Mouse (Mus musculus) thymus, postnatal 10 days (tissue): ENCODE data around the gene Clmn.
"Not testable (repeated sequence)": the region's sequence is repeated elsewhere in the genome, so short reads cannot be mapped to it uniquely, and the experiment has no call there.

Experiments
- DNase-seq, 2 experiments: peaks; one replicate each; pipeline ENCODE4 v3.0.0; 2021; ENCODE audit warnings: low spot score in 2 of 2

Clmn gene

DNA sequence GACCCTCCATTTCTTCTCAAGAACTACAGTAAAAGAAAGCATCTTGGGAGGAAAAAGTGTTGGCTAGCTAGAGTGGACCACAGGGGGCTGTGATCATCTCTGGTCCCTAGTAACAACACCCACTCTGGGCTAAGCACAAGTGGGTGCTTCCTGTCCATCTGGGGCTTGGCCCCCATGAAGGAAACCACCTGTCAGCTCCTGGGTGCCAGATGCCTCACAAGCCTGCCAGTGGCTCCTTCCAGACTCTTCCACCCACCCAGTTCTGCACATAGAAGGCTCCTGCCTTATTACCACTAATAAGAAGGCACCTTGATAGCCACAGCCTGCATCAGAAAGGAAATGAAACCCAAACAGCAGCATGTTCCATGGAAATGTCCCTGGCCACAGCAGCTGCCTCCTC lies 26.4 kb downstream of the Clmn start:
- no peak for DNase-seq

DNA sequence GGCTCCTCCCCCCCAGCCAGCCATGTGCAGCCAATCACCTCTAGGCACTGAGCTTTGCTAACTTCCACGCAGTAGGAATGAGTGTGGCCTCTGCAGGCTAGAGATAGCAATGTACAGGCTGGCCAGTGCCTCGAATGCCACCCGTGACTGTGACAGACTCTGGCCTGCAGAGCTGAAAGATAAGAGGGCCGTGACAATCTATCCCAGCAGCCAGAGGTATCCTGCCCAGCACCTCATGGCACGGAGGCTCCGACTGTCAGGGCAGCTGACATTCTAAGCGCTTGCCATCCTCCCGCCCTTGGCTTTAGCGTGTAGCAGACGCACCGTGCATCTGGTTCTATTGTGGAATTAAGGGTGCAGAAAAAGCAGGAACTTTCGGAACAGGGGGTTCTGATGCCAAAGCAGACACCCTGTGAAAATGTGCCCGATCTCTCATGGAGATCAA lies 26.9 kb downstream of the Clmn start:
- DNase-seq, result no peak

DNA sequence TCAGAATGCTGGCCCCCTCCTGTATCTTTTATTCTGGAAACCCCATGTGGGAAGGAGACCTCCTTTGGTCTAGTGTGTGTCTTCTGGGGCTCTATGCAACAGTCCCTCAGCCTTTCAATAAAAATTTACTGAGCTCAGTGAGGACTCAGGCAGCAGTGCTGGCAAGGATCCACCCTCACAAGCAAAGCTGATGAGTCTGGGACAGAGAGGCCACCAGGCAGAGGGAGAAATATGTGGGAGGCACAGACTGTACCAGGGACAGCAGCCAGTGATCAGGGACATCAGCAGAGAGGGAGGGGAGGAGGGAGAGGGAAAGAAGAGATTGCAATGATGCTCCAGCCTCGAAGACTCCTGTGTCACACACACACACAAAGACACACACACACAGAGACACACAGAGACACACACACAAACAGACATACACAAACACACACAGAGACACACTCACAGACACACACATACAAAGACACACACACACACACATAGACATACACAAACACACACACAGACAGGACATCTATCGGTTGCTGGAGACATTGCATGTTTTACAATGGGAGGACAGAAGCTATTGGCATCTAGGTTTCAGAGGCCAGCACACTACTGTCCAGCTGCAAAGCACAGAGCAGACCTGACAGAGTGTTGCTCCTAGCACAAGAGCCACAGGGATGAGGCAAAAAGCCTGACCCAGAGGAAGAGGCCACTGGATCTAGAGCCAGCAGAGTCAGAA lies 27.6 kb downstream of the Clmn start:
- no peak for DNase-seq

DNA sequence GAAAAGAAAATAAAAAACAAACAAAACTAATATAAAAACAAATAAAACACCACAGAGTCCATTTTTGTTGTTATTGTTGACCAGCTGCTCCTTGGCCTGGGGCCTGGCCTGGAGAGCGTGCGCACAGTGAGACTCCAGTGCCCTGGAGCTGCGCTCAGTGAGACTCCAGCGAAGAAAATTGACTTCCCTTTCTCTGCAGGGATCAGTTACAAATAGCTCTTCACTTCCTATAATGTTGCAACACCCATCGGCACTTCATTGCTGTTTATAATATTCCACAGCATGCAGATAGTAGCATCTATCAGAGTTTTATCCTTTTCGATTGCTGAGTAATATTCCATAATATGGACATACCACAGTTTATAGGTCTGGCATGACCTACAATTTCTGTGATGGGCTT lies 28.6 kb downstream of the Clmn start:
- DNase-seq, result no peak

DNA sequence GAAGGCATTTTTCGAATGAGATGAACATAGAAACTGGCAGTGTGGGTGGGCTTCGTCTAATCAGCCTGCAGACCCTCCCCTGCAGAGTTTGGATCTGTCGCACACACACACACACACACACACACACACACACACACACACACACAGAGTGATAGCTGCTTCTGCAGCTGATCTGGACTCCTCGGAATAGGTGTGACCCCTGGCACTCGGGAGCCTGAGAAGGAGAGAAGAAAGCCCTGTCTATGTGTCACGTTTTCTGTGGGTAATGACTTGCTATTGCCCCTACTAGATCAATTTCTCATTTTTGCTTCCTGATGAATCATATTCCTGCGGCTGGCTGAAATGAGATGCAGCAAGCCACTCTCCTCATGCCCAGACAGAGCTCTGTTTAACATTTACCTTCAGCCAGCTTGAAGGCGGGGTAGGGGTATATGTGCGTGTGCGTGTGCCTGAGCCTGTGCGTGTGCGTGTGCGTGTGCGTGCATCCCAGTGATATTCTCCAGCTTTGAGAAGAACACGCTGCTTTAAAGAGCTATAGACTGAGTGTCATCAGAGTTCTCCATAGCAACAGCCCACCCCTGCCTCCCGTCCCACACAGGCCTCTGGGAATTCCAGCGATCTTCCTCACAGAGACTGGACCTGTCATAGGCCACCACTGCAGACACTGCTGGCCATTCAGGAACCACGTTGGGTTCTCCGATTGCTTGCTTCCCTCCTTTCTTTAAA lies 29.3 kb downstream of the Clmn start:
- DNase-seq, result no peak

DNA sequence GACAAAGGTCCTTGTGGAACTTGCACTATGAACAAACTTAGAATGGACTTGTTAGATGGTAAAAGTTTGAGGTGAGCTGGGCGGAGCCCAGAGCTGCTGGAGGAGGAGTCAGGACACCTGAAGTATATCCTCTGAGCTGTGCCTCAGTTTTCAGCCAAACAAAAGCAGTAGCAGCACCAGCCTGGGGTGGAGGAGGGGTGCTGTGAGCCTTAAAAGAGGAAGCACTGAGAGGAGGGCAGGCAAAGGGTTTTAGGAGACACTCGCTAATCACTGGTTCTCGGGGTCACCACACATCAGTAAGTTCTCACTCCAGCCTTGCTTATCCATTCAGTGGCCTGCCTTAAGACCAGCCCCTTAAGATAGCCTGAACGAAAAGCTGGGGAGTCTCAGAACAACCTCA lies 30.1 kb downstream of the Clmn start:
- DNase-seq, result no peak

DNA sequence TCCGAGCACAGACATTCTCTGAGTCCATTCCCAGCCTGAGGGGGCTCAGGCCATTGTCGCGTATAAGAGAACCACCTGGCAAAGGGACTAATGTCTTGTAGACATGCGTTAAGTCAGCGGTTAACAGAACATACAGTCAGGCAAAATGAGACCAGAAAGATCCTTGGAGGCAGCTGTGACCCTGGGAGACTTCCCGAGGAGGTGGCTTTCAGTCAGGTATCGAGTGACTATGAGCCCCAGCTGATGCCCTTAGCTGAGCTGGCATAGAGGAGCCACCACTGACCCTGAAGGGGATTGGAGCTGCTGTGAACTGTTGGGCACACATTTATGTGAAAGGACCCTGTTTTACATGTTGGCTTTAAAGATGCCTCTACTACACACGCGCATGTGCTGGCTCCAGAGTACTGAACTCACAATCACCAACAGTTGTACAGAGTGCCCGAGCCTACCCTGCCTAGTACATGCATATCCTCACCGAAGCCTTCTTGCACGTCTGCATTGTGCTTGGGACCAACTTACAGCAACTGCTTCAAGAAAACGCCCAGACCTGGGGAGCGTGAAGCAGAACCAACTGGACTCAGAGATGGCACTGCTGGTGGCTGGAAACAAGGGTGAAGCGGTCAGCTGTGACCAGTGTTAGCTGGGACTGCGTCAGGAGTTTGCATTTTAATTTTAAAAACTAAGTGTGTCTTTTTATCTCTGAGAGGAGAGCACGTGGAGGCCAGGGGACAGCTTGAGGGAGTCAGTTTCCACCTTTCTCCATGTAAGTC lies 34.0 kb downstream of the Clmn start:
- no peak for DNase-seq

DNA sequence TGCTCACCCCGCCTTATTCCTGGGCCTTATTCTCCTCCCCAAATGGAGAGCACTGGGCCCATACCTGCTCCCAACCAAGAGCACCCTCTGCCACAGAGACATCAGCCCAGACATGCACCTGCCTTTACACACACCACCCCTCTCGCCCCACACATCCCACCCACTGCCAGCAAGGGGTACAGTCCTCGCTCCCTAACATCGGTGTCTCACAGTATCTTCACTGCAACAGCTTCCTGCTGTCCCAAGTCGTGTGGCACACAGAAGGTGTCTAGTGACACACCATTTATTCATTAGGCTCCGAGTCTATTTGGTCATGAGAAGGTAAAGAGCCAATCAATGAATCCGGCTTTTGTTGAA lies 34.6 kb downstream of the Clmn start:
- DNase-seq, result no peak

DNA sequence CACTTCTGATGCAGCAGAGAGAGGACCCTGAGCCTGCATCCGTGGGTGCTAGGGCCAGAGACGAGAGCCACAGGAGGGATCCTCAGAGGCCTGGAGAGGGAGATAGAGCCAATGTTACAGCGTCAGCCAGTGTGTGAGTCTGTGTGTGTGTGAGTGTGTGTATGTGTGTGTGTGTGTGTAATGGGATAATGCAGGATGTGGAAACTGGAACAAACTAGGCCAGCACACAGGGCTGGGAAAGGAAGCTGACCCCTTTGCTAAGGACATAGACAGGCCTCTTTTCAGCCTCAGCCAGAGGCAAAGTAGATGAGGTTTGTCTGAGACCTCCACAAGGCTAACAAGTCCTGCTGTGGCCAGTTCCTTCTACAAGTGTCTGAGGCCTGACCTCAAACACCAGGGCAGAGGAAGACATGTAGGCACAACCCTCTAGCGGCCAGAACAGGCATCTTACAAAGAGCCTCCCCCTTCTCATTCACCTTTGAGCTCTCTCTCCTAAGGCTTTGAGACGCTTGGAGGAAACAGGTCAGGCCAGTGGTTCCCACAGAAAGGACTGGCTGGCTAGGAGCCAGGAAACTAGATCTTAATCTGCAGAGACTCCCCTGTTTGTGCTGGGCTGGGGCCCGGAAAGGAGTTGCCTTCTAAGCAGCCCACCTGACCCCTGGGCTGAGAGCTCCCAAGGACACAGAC lies 35.1 kb downstream of the Clmn start:
- no peak for DNase-seq

DNA sequence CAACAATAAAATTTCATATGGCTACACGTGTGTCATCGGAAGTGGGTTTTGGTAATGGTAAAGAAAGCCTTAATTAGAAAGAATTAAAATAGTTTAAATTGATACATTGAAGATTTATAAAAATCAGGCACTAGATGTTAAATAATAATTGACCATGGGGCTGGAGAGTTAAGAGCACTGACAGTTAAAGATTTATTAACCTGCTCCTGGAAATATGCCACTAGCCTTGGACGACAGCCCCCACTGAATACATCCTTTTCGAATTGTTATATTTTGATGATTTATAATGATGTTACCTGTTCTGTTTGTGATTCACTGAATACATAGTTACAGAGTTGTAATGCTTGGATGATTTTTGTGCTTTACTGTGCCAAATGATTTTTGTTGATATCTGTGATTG lies 35.9 kb downstream of the Clmn start:
- not testable (repeated sequence) for DNase-seq

DNA sequence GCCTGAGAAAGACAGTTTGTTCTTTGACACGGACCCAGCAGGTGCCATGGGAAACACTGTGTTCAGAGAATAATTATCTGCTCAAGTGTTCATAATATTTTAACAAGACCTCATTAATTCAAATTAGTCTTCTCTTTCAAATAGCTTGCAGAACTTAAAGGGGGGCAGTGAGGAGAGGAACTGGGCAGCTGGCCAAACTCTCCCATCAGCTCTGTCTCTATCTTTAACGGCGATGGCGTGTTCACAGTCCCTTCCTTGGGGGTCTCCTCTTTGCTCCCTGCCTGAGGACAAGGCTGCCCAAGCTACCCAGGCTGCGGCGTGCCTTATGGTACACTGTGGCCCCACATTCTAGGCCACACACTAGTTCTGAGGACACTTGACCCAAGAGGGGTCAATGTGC lies 37.2 kb downstream of the Clmn start:
- no peak for DNase-seq

DNA sequence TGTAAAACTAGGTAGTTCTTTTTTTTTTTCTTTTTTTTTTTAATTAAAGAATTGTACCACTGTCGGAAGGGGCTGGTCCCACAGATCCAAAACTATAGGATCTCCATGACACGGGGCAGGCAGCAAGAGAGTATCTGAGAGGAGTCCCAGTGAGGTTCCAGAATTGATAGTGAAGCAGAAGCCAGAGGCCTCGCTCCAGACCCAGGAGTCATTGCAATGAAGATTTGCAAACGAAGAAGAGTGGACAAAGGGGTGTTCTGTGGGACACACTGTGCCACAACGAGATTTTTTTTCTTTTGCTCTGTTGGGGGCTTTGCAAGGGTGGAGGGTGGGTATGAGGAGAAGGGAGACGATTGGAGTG lies 40.0 kb downstream of the Clmn start:
- no peak for DNase-seq

DNA sequence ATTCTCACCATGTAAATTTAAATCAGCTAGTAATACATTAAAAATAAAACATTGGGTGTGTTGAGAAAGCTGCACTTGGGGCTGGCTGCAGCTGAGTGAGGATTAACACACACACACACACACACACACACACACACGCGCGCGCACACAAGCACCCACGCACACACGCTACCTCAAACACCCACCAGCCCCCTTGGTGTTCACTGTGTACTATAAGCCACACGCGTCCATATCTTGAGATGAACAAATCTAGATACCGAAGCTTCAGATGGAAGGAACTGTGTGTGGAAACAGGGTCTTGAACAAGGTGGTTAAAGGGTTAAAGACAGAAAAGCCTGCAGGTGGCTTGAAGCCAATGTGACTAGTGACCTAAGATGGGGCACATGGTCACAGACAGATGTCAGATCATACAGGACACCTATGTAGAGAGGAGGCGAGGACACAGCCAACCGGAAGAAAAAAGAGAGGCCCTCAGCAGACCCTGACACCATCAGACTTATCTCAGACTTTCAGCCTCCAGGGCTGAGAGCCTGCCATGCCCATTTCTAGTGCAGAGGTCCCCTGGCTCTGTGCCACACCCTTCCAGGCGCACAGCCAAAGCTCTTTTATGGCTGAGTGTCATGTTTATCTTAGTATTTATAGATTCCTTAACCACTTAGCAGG lies 40.5 kb downstream of the Clmn start:
- no peak for DNase-seq

DNA sequence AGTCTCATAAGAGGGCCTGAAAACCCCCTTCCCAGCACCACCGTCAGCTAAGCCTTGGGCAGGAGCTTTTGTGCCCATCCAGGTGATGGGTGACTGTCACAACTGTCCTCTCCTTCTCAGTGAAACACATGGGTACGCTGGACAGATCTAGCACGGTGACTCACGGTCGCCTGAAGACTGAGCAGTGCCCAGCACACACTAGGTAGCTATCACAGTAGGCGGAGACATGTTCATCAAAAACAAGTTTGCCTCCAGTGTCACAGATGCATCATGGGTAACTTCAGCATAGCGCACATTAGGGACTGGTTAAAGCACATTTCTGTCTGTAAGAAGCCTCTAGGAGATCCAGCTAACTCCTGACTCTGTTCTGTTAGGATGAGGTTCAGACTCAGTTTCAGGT lies 41.2 kb downstream of the Clmn start:
- no peak for DNase-seq

DNA sequence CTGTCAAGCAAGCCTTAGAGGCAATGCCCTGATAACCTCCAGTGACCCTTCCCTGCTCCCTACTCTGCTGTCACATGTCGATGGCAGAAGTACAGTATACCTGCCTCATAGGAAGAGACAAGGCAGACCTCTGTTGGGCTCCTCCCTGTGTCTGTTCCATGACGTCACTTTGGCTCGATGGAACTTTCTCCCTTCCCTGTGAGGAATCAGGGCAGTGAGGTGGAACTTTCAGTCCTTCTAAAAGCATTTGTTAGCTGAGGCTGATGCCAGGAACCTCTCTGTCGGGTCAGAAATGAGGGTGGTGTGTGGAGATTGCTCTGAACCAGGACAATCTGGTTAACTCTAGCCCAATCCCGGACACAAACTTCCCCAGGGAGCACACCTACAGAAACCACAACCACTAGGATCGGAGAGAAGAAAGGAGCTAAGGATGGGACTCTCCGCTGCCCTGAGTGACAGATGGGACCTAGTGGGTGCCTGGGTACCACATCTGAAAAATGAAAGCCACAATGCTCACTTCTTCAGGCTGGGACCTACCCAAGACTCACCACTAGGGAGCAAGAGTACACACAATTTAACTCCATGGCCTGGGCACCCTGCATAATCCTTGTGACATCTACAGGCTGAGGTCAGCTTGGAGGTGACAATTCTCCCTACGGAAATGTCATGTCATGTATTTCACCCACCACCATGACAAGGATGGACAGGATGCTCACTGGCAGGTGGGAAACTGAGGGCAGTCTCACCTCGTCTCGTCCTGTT lies 41.9 kb downstream of the Clmn start:
- no peak for DNase-seq

DNA sequence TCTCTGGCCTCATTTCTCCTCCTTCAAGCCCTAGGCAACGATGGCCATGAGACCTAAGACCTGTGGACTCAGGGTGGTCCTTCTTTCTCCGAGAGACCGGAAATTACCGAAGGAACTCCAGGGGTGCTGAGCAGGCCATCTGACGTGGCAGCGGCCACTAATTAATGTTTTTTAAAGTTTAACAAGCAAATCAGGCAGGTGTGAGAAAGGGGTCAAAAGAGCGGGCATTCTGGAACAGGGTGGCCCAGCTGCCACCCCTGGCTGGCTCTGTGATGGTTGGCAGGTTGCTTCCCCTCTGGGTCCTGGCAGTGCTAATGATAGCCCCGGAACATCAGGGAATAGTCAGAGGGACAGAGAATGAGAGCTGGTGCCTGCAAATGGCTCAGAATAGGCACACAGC lies 42.7 kb downstream of the Clmn start:
- no peak for DNase-seq

DNA sequence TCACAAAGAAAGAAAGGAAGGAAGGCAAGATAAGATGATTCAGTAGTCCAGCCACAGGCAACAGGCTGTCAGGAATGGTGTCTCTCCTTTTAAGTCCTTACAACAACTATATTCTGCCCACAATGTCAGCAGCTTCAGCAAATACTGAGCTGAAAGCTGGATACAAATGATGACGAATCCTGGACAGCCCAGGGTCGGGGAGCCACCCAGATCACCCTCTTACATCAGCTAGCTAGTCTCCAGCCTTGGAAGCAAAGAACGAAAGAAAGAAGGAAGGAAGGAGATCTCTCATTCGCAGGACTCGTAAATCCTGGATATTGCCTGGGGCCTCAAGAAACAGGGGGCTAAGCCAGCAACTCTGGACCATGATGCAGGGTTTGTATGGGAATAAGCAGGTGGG lies 44.8 kb downstream of the Clmn start:
- DNase-seq, result no peak

DNA sequence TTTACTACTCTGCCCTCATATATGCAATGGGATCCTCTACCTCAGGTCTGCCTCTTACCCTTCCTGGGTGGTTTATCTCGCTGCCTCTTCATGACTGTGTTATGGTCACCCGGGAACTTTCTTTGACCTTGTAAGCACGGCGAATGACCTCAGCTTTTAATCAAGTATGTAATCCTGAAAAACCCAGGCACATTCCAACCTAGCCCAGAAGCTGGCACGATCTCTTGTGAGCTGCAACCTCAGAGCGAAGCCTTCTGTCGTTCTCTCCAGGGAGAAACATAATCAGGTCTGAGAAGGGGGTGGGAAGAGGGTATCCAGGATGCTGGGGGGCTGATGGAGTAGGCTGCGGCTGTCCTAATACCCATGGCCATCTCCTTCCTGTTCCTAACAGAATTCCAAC lies 45.8 kb downstream of the Clmn start:
- no peak for DNase-seq

DNA sequence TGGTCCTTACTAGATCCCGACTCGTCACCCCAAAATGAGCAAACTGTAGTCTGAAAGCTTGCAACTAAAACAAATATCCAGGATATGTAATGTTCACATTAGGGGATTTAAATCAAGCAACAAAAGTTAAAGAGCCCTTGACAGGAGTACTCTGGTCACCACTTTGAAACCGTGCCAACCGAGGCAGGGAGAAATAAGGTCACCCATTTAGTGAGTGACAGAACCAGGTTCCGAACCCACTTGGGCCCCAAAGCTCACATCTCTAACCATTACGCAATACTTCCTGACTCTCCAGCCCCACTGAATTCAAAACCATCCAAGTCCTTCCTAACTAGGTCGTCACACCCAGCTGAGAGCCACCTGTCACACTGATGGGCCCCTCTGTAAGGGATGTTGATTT lies 46.8 kb downstream of the Clmn start:
- no peak for DNase-seq

DNA sequence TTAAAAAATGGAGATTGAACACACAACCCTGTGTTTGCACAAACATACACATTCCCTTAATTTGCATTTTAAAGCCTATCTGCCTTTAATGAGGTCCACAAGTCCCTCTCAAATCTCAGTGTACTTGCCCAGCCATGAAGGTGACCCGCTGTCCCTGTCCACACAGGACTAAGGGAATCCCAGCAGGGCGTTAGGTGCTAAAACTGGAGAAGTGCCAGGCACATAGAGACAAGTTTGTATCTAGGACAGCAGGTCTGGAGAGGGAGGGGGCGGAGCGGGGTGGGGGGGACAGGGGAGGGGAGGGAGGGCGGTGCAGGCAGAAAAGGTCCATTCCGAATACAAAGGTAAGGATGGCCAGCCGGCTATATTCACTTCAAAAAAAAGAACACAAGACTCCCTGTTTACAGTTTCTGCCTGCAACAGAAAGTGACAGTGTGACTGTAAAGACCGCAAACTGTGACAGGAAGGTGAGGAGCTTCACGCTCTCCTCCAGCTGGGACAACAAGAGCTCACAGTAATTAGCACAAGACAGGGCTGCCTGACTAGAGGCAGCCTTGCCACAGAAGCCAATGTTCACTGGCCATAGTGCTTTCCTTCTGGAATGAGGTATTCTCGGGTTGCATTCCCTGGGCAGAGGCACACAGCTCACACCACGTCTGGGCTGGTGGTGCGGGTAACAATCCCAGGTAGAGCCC lies 47.6 kb downstream of the Clmn start:
- DNase-seq, result no peak

DNA sequence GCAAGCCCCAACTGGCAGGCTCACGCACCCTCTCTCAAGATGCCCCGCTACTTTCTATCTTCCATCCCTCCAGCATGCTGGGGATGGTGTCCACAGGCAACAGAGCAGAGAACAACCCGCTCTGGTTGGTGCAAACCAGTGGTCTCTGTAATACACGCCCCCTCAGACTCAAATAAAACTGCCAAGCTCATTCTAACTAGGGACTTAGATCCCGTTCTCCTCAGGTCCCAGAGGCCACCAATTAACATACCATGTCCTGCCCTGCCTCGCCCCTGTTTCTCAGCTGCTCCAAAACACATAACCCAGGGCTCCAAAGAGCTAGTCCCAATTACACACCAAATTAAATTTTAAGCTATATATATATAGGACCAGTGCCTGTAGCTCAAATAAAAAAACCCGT lies 50.6 kb downstream of the Clmn start:
- no peak for DNase-seq
